Mouse (Mus musculus) v-Abl transformed pro-B cells (cell line): ENCODE data around the gene Mttp.

ENCODE experiments used
- in situ Hi-C, 2 experiments: fragments of 400-800 bp; cut with MboI; formaldehyde crosslinking; loops; one replicate each; pipeline ENCODE4 v1.15.1; 2025; ENCODE audit not compliant: unreplicated experiment in 2 of 2

The Mttp gene

DNA sequence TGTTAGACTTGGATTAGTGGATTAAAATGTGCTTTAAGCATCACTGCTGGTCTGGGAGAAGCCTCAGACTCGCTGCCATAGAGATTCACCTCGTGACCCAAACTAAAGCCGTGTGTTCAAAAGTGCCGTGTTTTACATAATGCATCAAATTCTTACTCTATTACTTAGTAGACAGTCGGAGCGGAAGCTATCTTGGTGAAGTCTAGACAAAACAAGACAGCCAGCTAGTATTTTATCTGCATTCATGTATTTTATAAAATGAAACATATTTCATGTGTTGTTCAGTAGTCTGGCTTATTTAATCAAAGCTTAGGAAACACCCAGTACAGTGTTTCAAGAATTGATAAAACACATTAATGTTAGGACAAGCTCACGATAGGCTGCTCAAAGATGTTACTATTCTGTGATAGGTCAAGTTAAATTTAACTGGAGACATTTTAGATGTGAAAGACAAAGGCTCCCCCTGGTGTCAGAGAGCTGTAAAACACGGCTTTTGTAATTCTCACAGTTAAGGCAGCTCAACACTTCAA, at the start of gene Mttp:
Mttp (minus strand) TSS at position 327 of the 530 bp plus-strand sequence.
- in situ Hi-C loops = loop anchor here (5.0 kb wide), 4 partner anchors 152 to 367 kb away; partner anchors contain the start of gene Dnajb14 (in 2 of the 2)

DNA sequence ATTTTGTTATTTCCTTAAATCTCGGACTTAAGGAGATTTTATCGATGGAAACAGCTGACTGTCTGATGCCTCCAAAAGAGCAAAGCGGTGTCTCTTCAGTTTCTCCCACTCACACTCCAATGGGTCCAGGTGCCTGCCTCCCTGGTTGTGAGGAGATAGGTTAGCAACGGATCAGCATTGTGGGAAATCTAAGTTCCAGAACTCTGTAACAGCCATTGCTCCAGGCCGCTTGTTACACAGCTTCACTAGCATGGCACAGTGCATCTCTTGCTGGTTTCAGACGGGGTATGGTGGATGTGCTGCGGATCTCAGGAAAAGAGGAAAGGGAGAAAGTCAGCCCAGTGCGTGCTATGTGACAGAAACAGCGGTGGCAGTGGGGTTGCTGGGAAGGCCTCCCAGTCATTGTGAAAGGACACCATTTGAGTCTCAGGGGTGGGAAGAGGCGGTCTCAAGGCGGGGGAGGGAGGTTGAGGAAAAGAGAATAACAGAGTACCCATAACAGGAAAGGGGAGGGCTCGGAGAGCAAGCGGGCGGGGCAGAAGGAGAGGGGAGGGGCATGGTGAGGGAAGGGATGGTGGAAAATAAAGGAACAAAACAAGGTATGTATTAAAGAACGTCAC, 49.0 kb upstream of the Mttp start, which contains the start of gene 4930579F01Rik:
4930579F01Rik (minus strand) TSS at position 143 of the 620 bp plus-strand sequence.
- in situ Hi-C loops = loop anchor here in 1 of 2 experiments (10.0 to 25.0 kb wide), 2 partner anchors 241 to 419 kb away; no protein-coding TSS in a partner anchor

DNA sequence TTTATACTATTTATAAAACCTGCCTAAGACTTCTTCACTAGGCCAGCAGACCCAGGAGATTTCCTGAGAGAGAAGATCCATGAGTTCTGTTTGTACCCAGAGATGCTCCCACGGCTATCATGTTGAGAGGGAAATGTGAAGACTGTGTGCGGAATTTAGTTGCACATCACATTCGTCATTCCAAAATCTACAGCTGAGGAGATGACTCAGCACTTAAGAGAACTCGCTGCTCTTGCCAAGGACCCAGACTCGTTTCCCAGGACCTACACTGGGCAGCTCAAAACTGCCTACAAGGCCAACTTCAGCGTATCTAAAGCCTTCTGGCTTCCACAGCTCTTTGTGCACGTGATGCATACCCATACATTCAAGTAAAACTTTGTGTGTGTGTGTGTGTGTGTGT, 47.5 kb upstream of the Mttp start:
- in situ Hi-C loops = loop anchor here in 1 of 2 experiments (10.0 to 25.0 kb wide), 2 partner anchors 243 to 420 kb away; no protein-coding TSS in a partner anchor

DNA sequence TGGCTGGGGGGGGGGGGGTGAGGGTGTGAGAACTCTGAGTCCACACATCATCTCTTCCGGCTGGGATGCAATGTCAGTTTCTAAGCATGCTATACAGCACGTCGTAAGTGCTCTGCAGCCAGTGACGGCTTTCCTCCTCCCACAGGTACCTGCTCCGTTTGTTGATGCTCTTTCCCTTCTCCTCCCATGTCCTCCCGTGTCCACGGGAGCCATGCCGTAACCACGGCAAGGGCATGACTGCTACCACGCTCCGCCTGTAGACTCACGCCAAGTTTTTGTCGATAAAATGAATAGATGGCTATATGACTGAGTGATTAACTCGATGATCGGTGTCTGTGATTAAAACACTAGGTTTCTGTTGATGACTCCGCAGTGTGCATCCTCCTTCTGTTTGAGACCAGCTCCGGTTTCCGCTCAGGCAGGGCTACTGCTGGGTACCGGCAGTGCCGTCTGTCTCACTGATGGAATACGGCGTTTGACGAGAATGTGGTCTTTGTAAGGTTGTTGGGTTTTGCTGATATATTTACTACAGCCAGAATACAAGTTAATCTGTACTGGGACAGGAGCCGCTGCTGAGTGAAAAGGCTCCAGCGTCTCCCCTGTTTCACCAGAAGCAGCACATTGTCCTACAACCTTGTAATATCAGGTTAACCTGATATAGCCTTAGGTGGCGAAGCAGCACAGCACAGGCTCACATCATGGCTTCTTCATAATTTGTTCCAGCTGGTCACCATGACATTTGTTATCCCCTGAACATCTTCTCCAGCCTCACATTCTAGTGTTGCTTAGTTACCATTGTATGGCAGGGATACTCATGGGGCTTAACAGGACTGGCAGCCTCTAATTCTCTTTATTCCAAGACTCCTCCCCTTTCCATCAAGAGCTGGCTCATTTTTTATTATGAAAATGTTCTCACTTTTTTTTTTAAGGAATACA, 41.5 kb upstream of the Mttp start:
- in situ Hi-C loops = loop anchor here in 1 of 2 experiments (25.0 kb wide), 1 partner anchor 426 kb away; no protein-coding TSS in a partner anchor

DNA sequence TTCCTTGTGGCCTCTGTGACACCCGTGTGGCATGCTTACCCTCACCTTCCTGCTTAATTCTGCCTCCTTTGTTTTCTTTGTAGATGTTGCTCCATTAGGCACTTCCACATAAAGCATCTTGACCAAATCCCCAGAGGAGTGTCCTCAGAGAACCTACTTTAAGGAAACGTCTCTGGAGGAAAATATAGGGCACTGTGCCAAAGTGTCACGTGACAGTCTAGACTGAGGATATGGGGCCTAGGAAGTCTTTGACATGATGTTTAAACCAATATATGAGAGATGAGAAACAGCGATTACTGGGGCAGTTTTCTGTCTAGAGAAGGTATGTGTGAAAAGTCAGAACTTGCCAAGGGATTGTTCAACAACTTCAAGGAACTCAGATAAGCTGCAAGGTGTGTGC, 40.5 kb upstream of the Mttp start:
- in situ Hi-C loops = loop anchor here in 1 of 2 experiments (25.0 kb wide), 1 partner anchor 427 kb away; no protein-coding TSS in a partner anchor

DNA sequence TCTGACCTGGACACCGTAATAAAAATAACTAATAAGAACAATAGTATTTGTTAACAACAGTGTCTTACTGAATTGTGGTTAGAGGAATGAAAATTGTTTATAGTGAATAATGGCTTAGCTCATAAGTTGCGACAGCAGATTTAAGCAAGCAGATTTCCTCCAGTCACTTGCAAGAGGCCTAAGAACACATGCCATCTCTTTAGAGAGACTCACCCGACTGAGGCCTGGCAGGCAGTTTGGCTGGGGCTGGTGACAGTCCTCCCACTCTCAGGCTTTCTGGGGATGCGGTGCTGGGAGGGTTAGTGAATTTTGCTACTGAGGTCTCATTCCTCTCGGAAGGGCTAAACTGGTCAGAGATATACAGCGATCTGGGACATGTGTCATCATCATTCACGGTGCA, 38.6 kb upstream of the Mttp start:
- in situ Hi-C loops = loop anchor here in 1 of 2 experiments (25.0 kb wide), 1 partner anchor 429 kb away; no protein-coding TSS in a partner anchor

DNA sequence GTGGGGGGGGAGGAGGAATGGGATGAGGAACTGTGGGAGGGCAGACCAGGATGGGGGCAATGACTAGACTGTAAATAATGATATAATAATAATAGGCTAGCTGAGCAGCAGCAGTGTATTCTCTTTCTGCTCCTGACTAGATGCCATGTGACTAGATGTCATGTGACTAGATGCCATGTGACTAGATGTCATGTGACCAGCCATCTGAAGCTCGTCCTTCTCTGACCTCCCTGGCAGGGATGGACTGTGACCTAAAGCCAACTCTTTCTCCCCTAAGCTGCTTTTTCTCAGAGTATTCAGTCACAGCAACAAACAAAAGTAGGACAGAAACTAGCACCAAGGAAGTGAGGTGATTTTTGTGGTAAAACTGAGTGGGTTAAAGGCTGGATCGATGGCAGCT, 37.3 kb upstream of the Mttp start:
- in situ Hi-C loops = loop anchor here in 1 of 2 experiments (25.0 kb wide), 1 partner anchor 430 kb away; no protein-coding TSS in a partner anchor

DNA sequence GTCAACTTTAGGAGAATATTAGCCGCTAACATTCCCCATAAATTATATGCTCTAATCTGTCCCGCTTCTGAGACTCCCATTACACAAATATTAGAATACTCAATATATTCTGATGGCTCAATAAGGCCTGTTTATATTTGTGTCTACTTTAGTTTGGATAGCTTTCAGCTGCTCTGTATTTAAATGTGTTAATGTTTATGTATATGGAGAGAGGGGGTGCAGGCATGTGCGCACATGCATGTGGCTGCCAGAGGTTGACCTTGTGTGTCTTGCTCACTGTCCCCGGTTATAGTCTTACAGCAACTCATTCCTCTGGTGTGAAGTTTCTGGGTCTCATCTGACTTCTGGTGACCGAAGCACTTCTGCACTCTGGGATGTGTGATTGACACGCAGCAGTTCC, 30.8 kb upstream of the Mttp start:
- in situ Hi-C loops = loop anchor here in 1 of 2 experiments (25.0 kb wide), 1 partner anchor 437 kb away; no protein-coding TSS in a partner anchor

DNA sequence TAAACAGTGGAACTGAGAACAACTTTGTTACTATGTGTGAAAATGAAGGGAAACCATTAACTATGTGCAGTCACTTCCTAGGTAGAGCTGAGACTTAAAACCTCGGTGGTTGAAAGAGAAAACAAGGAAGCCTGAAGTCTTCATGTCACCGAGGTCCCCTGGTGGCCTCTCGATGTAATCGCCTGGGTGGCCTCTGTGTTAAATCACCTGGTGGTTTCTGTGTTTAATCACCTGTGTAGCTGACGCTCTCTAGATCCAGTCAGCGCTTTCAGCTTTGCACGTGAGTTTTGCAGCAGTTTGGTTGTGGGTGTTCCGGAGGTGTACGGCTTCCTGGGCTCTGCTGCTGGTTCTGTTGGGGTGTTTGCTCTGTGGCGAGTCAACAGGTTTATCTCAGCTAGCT, 28.5 kb upstream of the Mttp start:
- in situ Hi-C loops = no loop called here

DNA sequence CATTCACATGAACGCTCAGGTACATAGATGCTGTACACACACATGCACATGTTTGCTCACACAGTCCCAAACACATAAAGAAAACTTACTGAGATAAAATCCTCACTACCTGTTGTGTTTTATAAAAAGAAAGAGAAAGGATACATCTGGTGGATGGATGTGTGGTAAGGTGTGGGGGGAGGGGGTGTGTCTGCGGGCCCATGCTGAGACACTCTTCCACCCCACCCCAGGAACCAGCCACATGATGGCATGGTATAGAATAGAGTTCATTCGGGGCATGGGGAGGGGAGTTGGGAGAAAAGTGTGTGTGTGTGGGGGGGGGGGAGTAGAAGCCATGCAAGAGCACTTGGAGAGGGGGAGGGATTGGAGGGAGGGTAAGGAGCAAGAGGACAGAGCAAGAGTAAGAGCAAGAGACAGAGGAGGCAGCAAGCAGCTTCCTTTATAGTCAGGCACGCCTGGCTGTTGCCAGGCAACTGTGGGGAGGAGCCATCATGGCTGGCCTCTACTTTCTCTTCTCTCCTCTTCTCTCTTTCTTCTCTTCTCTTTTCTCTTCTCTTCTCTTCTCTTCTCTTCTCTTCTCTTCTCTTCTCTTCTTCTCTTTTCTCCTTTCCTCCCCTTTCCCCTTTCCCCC, 17.9 kb upstream of the Mttp start:
- in situ Hi-C loops = no loop called here

DNA sequence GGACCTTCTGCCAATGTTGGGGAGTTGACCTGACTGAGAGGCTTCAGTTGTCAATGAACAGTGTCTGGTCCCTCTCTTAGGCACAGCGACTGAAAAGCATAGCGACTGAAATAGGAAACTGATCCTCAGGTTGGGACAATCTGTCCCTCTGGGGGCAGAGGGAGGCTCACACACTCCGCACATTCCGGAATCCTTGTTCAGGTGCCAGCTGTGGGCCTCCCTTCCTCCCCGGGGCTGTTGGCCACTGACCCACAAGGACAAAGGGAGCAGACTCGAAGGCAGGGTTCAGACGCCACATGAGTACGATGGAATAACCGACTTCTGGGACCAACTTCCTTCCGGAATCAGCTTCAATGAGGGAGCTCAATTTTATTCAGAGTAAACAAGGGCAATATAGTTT, 16.9 kb upstream of the Mttp start:
- in situ Hi-C loops = no loop called here

DNA sequence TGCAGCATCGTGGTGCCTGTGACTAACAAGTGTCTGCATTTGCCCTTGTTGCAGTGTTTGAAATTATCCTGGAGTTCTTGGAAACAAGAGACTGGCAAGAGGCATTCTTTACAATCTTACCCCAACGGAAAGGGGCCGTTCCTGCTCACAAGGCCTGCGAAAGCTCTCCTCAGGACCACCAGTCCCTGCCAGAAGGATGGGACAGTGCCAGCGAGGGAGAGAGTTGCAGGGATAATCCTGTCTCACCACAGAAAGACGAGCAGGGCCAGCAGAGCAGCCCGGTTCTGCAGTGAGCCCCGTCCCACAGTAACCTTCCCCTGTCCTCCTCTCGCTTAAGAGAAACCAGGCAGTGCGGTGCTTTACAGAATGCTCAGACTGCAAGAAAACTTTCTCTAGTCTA, 11.9 kb upstream of the Mttp start:
- in situ Hi-C loops = no loop called here

DNA sequence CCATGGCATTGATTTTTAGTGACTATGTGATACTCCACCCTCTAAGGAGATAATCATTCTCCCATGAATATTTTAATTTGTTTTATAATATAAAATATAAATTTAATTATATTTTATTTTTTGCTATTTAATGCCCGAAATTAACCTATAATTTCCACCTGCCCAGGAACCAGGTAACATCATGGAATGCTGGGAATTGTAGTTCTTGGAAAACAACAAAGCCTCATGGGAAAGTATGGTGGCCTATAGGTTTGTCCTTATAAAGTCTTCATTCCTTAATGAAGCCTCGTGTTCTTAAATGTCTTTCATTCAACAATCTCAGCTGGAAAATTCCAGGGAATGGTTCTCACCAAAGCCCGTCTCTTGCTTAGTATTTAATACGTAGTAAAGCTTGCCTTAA, 10.3 kb upstream of the Mttp start:
- in situ Hi-C loops = no loop called here

DNA sequence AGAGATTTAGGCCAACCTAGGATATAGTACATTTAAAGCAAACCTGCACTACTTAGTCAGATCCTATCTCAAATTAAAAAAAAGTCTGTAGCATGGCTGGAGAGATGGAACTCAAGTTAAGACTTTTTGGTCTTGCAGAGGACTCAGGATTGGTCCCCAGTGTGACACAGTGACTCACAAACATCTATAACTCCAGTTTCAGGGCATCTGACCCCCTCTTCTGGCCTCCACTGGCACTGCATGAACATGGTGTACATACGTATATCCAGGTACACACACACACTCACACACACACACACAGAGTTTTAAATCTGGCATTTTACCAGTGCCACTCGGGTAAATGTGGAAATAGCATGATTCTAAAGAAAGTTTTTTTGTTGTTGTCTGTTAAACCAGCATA, 4.0 kb upstream of the Mttp start:
- in situ Hi-C loops = loop anchor here (5.0 kb wide), 4 partner anchors 157 to 372 kb away; partner anchors contain the start of gene Dnajb14 (in 1 of the 2)

DNA sequence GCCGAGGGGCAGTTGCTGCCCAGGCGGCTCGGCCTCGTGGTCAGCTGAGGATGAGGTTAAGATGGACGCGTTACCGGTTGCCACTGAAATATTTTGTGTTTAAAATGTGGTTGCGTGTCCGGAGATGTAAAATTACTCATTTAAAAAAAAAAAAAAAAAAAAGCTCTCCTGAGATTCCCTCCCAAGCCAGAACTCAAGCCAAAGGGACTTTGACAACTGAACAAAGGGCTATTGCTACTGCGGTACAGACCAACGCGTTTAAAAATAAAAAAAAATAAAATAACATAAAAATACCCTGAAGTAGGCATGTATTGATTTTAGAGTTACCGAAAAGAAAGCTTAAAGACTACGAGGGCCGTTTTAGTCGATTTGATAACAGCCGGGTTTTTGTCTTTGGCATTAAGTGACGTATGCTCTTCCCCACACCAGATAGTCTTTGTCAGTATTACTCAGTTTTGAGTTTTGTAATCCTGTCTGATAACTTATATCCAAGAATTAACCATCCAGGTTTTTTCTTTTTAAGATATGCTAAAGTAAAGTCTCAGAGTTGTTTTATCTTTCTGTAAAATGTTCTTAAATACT, 617 bp downstream of the Mttp start:
- in situ Hi-C loops = loop anchor here in 1 of 2 experiments (5.0 kb wide), 2 partner anchors 152 to 277 kb away; partner anchors contain the start of gene Dnajb14

DNA sequence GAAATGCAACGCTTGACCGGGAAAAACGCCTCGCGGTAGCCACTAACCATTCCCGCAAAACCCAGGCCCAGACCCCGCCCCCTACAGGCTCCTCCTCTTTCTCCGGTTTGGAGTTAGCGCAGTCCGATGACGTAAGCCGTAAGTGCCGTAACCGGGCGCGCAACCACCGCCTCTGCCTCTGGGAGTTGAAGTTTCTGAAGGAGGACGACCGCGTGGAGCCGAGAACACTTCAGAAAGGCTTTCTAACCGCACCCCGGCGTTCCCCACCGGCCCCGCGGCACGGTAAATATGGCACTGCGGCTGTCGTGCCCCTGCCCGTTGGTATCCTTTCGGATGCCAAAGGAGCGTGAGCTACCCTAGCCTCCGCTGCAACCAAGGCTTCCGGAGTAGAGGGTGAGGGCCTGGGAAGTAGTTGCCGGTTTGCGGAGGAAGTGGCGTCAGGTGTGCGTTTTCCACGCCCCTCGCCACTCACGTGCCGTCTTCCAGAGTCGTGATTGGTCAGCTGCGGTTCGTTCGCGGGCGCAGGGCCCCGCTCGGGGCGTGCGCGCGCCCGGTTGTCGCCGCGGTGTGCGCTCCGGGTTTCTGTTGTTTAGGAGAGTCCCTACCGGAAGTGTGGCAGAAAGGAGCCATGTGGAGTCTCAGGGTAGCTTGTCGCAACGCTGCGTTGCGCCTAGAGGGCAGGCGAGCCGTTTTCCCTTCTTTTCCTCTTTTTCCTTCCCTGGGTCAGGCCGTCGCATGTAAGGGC, 1.3 kb downstream of the Mttp start, which contains the start of gene Trmt10a:
Trmt10a (plus strand) TSS at position 134 of the 745 bp plus-strand sequence.
- in situ Hi-C loops = loop anchor here in 1 of 2 experiments (5.0 kb wide), 2 partner anchors 151 to 276 kb away; partner anchors contain the start of gene Dnajb14

DNA sequence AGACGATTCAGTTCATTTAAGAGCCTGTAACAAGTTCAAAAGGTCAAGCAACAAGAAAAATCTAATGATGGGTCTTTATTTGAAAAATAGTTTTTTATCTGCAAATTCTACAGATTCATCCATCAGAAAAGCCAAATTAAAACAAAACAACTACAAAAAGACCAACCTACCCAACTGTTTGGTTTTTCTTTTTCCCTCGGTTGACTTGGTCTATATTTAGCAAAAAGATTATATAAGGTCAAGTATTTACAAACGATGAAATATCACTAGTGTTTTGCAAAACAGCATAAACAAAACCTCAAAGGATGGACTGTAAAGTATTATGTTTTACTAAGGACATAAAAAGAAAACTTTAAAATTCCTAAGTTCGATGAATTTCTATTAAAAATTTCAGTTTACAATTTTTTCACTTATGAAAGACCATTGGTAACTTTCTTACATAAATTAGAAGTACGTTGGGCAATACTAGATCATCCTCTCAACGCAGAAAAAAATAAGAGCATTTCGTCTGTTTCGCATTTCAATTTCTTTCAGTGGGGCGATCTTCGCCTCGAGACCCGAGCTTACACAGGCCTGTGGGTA, 1.9 kb downstream of the Mttp start:
- in situ Hi-C loops = loop anchor here in 1 of 2 experiments (5.0 kb wide), 2 partner anchors 151 to 276 kb away; partner anchors contain the start of gene Dnajb14

DNA sequence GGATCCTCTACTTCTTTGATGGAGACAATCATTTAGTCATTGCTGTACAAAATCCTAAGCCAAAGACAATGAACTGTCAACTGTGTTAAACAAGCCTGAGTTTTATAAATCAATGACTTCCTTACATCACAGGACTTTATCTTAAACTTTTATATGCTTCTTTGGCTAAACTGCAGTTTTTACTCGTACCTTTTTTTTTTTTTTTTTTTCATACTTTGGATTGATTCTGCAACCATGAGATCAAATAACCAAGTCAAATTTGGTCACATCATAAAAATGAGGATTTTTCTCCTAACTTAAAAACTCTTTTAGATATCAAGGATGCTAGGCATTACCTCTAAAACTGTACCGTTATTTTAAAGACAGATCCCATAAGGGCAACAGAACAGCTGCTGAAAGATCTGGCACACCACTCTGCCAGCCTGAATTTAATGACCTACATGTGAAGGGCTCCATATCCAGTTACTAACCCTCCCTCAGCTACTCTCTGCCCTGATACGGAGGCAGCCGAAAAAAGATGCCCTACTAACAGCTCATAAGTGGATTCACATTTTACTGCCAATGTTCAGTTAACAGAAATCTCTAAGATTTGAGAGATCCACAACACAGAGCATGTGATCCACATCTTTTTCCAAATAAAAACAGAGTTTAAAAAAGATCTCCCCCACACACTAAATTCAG, 2.6 kb downstream of the Mttp start:
- in situ Hi-C loops = loop anchor here in 1 of 2 experiments (5.0 kb wide), 2 partner anchors 150 to 275 kb away; partner anchors contain the start of gene Dnajb14
